Mouse (Mus musculus) heart, adult 2 months (tissue): ENCODE measurements around the gene Camta1.

ENCODE experiments used
- CTCF ChIP-seq: fragments of 200-600 bp; IDR thresholded peaks from 2 replicates; pipeline ENCODE4 v1.8.1; 2022; ENCODE audit warnings: antibody characterized with exemption, mild to moderate bottlenecking, moderate library complexity
- EP300 ChIP-seq: fragments of 200-500 bp; IDR thresholded peaks from 2 replicates; pipeline ENCODE4 v1.6.1; 2011; ENCODE audit warnings: low read depth, low read length, control low read depth; ENCODE audit not compliant: insufficient read depth
- POLR2A ChIP-seq: fragments of 200-500 bp; IDR thresholded peaks from 2 replicates; pipeline ENCODE4 v1.6.1; 2011; ENCODE audit warnings: mild to moderate bottlenecking, low read depth, low read length, control low read depth; ENCODE audit not compliant: insufficient read depth

- no peak for TF ChIP-seq CTCF
- TF ChIP-seq POLR2A = no peak
- no peak for TF ChIP-seq EP300
Measured at GRCm38 (mm10) chr4:151767786-151768185, 93.9 kb downstream of the Camta1 start.
